Mouse (Mus musculus) cerebellum, adult 2 months (tissue): ENCODE results near the gene Insrr. TPM values are rescaled to one million over a fixed set of nuclear protein-coding genes. Genes with fewer than 3 reads are reported as not detected.

Source experiments
- DNase-seq, 2 experiments: peaks; one replicate each; pipeline ENCODE4 v3.0.0; 2021
- H3K27ac ChIP-seq: fragments of 200-500 bp; 2 replicates; pipeline ENCODE4 v1.5.1; 2012; ENCODE audit warnings: low read length, control low read depth, inconsistent platforms; ENCODE audit not compliant: insufficient read depth
- H3K27me3 ChIP-seq: fragments of 200-500 bp; 2 replicates; pipeline ENCODE4 v1.6.1; 2012; ENCODE audit warnings: inconsistent platforms, mild to moderate bottlenecking, low read length, moderate library complexity; ENCODE audit not compliant: control insufficient read depth, insufficient read depth
- H3K4me1 ChIP-seq: fragments of 200-500 bp; 2 replicates; pipeline ENCODE4 v1.6.1; 2011; ENCODE audit warnings: low read length; ENCODE audit not compliant: control insufficient read depth, insufficient read depth
- H3K4me3 ChIP-seq: fragments of 200-500 bp; replicated peaks from 2 replicates; pipeline ENCODE3; 2011; ENCODE audit warnings: mild to moderate bottlenecking, low read depth, low read length, control low read depth; ENCODE audit not compliant: insufficient read depth
- CTCF ChIP-seq: fragments of 200-500 bp; IDR thresholded peaks from 2 replicates; pipeline ENCODE4 v1.5.1; 2011; ENCODE audit warnings: low read depth, mild to moderate bottlenecking, control low read depth, low read length, moderate library complexity, borderline replicate concordance; ENCODE audit not compliant: insufficient read depth
- POLR2A ChIP-seq: fragments of 200-500 bp; IDR thresholded peaks from 2 replicates; pipeline ENCODE4 v1.6.1; 2011; ENCODE audit warnings: low read length, control low read depth, borderline replicate concordance; ENCODE audit not compliant: insufficient read depth
- WGBS: fragments of 180-500 bp; shearing (Covaris S2); methylation state at CpG from one replicate; pipeline ENCODE4 v1.1.7; 2018; 5-methylcytosine and 5-hydroxymethylcytosine counted together
- polyA plus RNA-seq: library from polyadenylated mRNA; depleted of rRNA; stranded (reverse); fragments of >200 nt; gene quantifications from 2 replicates; pipeline ENCODE4 v1.2.3, GENCODE M21; 2012

Insrr gene
- polyA plus RNA-seq, 1 experiment: 1.4 TPM

DNA sequence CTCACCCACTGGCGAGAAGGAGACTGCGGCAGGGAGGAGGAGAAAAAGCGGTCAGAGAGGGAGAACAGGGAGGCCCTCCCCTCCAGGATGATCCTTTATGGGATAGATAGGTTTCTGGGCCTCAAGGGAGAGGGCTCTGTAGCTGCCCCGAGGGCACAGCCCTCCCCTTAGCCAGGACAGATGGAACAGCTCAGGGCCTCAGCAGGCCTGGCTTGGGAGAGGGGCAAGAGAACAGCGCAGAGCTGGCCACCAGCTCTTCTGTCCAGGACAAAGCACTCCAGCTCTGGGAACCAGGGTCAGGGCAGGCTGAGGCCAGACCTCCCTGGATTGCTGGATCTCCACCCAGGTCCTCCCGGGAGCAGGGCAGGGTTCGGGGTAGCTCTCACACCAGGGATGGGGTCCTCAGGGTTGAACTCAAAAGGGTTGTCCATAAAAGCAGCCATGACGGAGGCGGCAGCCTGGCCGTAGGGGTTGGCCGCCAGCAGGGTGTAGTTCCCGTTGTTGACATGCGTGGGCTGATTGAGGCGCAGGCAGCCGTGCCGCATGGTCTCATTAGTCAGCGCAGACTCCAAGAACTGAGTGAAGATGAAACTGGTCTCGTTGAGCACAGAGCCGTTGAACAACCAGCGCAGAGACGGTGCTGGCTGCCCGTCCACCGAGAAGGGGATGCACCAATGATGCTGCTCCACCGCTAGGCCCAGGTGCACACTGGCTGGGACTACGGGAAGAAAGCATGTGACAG, 13.3 kb upstream of the Insrr start:
- TF ChIP-seq CTCF (no peak), POLR2A (no peak)

DNA sequence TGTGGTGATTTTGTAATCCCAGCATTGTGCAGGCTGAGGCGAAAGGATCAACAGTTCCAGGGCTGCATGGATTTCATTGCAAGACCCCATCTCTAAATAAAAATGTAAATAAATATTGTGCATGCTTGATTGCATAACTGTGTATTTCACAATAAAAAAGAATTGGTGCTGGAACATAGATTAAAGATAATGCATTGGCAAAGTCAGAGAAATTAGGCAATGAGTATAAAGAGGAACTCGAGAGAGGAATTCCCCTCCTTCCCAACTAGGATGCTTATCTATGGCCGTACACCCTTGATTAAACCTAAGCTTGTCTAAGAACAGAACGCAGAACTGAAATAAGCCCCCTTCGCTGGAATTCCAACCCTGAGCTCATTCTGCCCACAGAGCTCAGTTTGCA, 11.6 kb upstream of the Insrr start:
- no peaks in the 10 kb centered on the region for H3K4me1 ChIP-seq
- TF ChIP-seq CTCF (no peak), POLR2A (no peak)
- H3K27ac ChIP-seq: no peak overlapping the region
- H3K4me3 ChIP-seq: no peak overlapping the region
- no peaks in the 10 kb centered on the region for H3K27me3 ChIP-seq
- DNase-seq: no peak
- WGBS: 93% methylated on average over 5 of the region's 5 CpGs

More for the DNA sequence above, 13.3 kb upstream of the Insrr start:
- no peaks in the 10 kb centered on the region for H3K27me3 ChIP-seq
- H3K4me1 ChIP-seq: no peaks in the 10 kb centered on the region
- H3K27ac ChIP-seq: no peak overlapping the region
- DNase-seq: no peak
- H3K4me3 ChIP-seq: no peak overlapping the region
- 84% methylated on average over 25 of the region's 25 CpGs for WGBS

DNA sequence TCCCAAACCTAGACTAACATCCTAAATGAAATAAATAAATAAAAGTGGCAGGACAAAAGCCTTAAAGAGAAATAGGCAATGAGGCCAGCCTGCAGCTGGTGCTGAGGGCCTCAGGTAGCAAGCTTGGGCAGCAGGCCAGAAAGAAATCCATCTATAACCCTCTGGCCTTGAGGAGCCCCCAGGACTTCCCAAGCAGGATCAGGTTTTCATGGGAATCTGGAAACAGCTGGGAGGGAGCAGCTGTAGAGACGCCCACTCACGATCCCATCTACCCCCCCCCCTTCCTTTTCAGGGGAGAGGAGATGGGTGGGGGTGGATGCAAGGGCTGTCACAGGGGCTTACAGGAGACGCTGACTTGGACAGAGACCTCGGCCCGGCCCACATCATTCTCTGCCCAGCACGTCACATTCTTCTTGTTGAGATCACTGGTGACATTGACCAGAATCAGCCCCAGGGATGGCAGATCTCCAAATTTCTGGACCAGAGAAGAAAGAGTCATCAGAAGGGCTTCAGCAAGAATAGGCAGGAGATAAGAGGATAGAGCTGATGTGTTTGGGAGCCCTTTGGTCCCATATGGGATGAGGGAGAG, 11.0 kb upstream of the Insrr start:
- WGBS: 25% methylated on average over 6 of the region's 6 CpGs
- no peak for TF ChIP-seq POLR2A
- no peak for TF ChIP-seq CTCF
- DNase-seq: no peak

DNA sequence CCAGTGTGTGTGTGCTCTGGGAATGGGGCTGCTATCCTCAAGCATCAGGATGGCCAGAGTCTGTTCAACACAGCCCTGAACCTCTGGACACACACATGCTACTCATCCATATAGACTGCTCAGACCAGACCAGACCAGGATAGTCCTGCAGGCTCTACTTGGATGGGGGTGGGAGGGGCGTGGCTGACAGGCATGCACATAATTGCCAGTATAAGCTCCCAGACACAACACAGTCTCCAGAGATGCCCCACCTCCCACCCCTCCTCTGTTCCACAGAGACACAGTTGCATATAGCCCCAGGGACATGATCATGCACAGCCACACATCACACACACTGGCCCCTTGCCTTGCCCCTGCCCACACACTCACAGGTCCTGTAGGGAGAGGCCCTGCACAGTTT, 7.5 kb upstream of the Insrr start:
- no peak for DNase-seq
- WGBS: 65% methylated on average over 1 of the region's 1 CpGs
- no peaks in the 10 kb centered on the region for H3K4me1 ChIP-seq
- no peaks in the 10 kb centered on the region; the same call in 1 of the 2 replicates for H3K27me3 ChIP-seq
- TF ChIP-seq CTCF (no peak), POLR2A (no peak)
- H3K27ac ChIP-seq: no peak overlapping the region
- no peak overlapping the region for H3K4me3 ChIP-seq

More for the DNA sequence above, 11.0 kb upstream of the Insrr start:
- H3K27me3 ChIP-seq: no peaks in the 10 kb centered on the region
- no peak overlapping the region for H3K4me3 ChIP-seq
- no peak overlapping the region for H3K27ac ChIP-seq
- no peaks in the 10 kb centered on the region for H3K4me1 ChIP-seq

DNA sequence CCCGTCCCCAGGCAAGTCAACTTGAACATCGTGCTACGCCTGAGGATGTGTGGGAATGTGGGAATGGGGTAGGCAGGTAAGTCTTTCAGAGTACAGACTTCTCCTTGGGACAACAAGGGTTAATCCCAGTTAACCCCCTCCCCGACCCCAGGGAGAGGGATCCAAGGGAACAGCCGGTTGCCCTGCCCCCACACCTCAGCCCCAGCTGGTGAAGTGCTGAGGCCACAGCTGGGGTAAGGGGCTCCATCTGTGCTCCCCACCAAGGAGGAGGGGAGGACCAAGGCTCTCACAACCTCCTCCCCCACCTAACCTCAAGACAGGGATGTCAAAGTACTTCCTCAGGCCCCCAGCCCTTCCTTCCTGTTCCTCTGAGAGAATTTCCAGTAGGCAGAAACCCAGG, 7.0 kb upstream of the Insrr start:
- Histone ChIP-seq H3K27ac (no peak overlapping the region), H3K4me3 (no peak overlapping the region), H3K27me3 (peaks cover 2% of the 10 kb centered on the region; the same call in 1 of the 2 replicates), H3K4me1 (no peaks in the 10 kb centered on the region)
- no peak for TF ChIP-seq CTCF
- DNase-seq: no peak
- WGBS: 40% methylated on average over 5 of the region's 5 CpGs

DNA sequence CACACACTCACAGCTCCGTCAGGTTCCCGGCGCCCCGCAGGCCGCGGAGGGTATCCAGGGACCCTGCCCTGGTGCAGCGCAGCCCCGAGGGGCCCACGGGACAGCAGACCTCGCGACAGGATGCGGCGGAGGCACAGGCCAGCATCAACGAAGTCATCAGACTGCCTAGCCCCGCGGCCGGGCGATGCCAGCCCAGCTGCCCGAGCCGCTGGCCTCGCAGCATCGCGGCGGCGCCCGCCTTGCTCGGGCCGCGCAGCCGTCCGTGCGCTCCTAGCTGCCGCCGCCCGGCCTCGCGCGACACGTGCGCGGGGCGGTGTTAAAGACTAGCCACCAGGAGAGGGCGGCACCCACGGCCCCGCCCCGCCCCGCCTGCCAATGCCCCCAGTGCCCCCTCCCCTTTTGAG, 1.8 kb upstream of the Insrr start, which contains the start of gene Ntrk1:
Gene Ntrk1, minus strand, starts transcription at position 241 of the 404 bp plus-strand sequence.
- H3K27me3 ChIP-seq: peaks cover 6% of the 10 kb centered on the region; the same call in 1 of the 2 replicates
- TF ChIP-seq CTCF (no peak), POLR2A (no peak)
- WGBS: 2% methylated on average over 46 of the region's 47 CpGs
- no peaks in the 10 kb centered on the region for H3K4me1 ChIP-seq
- H3K4me3 ChIP-seq: peak within 1 kb of the TSS; percentile 6
- H3K27ac ChIP-seq: no peak within 1 kb of the TSS
- no peak for DNase-seq

DNA sequence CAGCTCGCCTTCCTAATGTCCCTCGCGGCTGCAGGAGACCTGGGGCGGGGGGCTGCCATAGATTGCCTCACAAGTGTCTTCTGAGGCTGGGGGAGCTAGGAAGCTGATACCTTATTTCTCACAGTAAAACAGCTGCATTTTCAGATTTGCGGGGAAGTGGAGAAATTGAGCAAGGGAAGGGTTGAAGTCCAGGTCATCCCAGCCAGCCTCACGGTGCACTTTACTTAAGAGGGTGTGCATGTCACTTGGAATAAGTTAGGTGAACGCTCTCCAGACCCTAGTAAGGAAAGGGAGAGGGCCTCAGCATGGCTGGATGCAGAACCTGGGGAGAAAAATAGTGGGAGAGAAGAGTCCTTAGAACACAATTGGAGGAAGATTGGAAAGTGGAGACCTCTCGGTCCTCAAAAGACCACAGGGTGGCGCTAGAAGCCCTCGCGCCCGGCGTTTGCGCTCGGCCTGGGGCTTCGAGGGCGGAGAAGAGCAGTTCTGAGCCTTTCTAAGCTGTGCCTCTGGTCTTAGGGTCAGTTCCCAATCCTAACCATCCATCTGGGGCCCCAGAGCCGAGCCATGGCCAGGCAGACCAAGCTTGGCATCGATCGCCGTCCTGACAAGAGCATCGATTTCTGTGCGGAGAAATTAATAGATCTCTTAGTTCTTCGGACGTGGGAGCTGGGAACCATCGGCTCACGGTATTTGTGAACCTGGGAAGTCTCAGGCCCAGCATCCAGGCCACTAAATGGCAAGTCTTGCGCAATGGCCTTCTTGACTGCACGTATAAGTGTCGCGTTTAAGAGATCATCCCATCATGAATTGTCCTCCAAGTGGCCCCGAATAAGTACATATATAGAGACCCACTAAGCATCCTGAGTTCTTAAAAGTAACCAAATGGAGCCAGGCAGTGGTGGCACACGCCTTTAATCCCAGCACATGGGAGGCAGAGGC, 1.1 kb upstream of the Insrr start:
- H3K4me3 ChIP-seq: peak overlapping the region; percentile 6
- DNase-seq: peak; percentile 32 to 41

More for the DNA sequence above, 1.1 kb upstream of the Insrr start:
- Histone ChIP-seq H3K4me1 (no peaks in the 10 kb centered on the region), H3K27ac (no peak overlapping the region), H3K27me3 (peaks cover 6% of the 10 kb centered on the region; the same call in 1 of the 2 replicates)
- WGBS: 15% methylated on average over 33 of the region's 33 CpGs
- TF ChIP-seq CTCF (peak; percentile 64), POLR2A (no peak)
